Mouse (Mus musculus) lung, adult 2 months (tissue): ENCODE measurements around the gene Masp2.

ENCODE experiments used
- CTCF ChIP-seq: fragments of 200-500 bp; IDR thresholded peaks from 2 replicates; pipeline ENCODE4 v1.5.1; 2011; ENCODE audit warnings: mild to moderate bottlenecking, low read length, control low read depth; ENCODE audit not compliant: insufficient read depth
- POLR2A ChIP-seq: fragments of 200-500 bp; IDR thresholded peaks from 2 replicates; pipeline ENCODE4 v1.6.1; 2011; ENCODE audit warnings: low read depth, mild to moderate bottlenecking, control low read depth, low read length, borderline replicate concordance; ENCODE audit errors: extremely low read depth

DNA sequence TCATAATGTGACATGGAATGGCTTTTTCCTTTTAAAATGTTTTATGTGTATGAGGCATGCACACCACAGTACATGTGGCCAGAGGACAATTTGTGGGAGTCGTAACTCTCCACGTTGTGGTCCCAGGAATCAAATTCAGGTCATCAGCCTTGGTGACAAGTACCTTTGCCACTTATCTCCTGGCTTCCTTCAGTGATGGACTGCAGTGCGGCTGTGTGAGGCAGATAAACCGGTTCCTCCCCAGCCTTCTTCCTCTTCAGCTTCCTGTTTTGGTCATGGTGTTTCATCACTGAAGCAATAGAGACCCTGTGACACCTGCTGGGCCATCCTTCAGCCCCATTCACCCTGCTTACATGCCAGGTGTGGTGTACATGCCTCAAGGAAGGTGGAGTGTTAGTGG lies 19.1 kb upstream of the Masp2 start:
- TF ChIP-seq CTCF (no peak), POLR2A (no peak)
